Mouse (Mus musculus) liver, embryonic 16.5 days (tissue): ENCODE results near the gene Cyp51. TPM values are rescaled to one million over a fixed set of nuclear protein-coding genes. Genes with fewer than 3 reads are reported as not detected.

Source experiments
- ATAC-seq: fragments of 200-750 bp; cut with Nextera tagmentation; 2 replicates; pipeline ENCODE4 v1.8.0; 2017; ENCODE audit warnings: low read depth, mild to moderate bottlenecking, moderate number of reproducible peaks, moderate library complexity
- H3K27ac ChIP-seq: fragments of 300-500 bp; sonication (generic); 2 replicates; pipeline ENCODE4 v1.5.1; 2014; ENCODE audit warnings: mild to moderate bottlenecking, low read length
- H3K27me3 ChIP-seq: fragments of 300-500 bp; sonication (generic); 2 replicates; pipeline ENCODE4 v1.6.1; 2014; ENCODE audit warnings: low read depth, low read length, mixed read lengths; ENCODE audit not compliant: control insufficient read depth, insufficient read depth
- H3K36me3 ChIP-seq: fragments of 300-500 bp; sonication (generic); 2 replicates; pipeline ENCODE4 v1.6.1; 2014; ENCODE audit warnings: mild to moderate bottlenecking; ENCODE audit not compliant: control insufficient read depth, insufficient read depth
- H3K4me1 ChIP-seq: fragments of 300-500 bp; sonication (generic); 2 replicates; pipeline ENCODE4 v1.6.1; 2014; ENCODE audit warnings: low read depth, low read length, mixed read lengths; ENCODE audit not compliant: control insufficient read depth
- H3K4me2 ChIP-seq: fragments of 300-500 bp; sonication (generic); 2 replicates; pipeline ENCODE4 v1.6.1; 2014; ENCODE audit warnings: low read depth, low read length, mixed read lengths
- H3K4me3 ChIP-seq: fragments of 300-500 bp; sonication (generic); 2 replicates; pipeline ENCODE4 v1.5.1; 2014; ENCODE audit warnings: low read depth, mild to moderate bottlenecking, low read length
- H3K9ac ChIP-seq: fragments of 300-500 bp; sonication (generic); 2 replicates; pipeline ENCODE4 v1.6.1; 2014; ENCODE audit warnings: low read depth, low read length
- H3K9me3 ChIP-seq: fragments of 300-500 bp; sonication (generic); replicated peaks from 2 replicates; pipeline ENCODE4 v1.6.1; 2016; ENCODE audit warnings: low read length; ENCODE audit not compliant: control insufficient read depth
- WGBS: fragments of 180-500 bp; shearing (Covaris S2); extraction: QIAGEN DNeasy Blood & Tissue Kit; methylation state at CpG from one replicate; pipeline ENCODE4 v1.1.7; 2014; ENCODE audit not compliant: insufficient replicate concordance; 5-methylcytosine and 5-hydroxymethylcytosine counted together
- polyA plus RNA-seq: library from polyadenylated mRNA; unstranded; fragments of >200 nt; fragmentation: Nextera tagmentation; extraction: Ambion mirVana; gene quantifications from 2 replicates; pipeline ENCODE4 v1.2.1, GENCODE M21; 2015

Cyp51 gene
- polyA plus RNA-seq, 1 experiment from 2014 or later, result 62.3 TPM

GRCm38 (mm10) chr5:4040922-4041321 is 63.6 kb downstream of the Cyp51 start:
- no peak overlapping the region for H3K9ac ChIP-seq

GRCm38 (mm10) chr5:4040372-4040771 is 64.2 kb downstream of the Cyp51 start:
- no peaks in the 10 kb centered on the region for H3K4me1 ChIP-seq
- H3K4me2 ChIP-seq, result no peak overlapping the region
- WGBS, result 73% methylated on average over 6 of the region's 6 CpGs
- H3K4me3 ChIP-seq, result no peak overlapping the region
- H3K27me3 ChIP-seq, result no peaks in the 10 kb centered on the region
- H3K36me3 ChIP-seq, result peaks cover 5% of the 10 kb centered on the region; the same call in 1 of the 2 replicates
- H3K9me3 ChIP-seq, result no peaks in the 10 kb centered on the region
- no peak overlapping the region for H3K9ac ChIP-seq
- ATAC-seq, result no peak
- no peak overlapping the region for H3K27ac ChIP-seq

More at GRCm38 (mm10) chr5:4040922-4041321, 63.6 kb downstream of the Cyp51 start:
- Histone ChIP-seq H3K9me3 (no peaks in the 10 kb centered on the region), H3K27me3 (no peaks in the 10 kb centered on the region), H3K4me3 (no peak overlapping the region), H3K27ac (no peak overlapping the region), H3K36me3 (peaks cover 4% of the 10 kb centered on the region), H3K4me1 (no peaks in the 10 kb centered on the region), H3K4me2 (no peak overlapping the region)
- 60% methylated on average over 2 of the region's 2 CpGs for WGBS
- ATAC-seq, result no peak

DNA sequence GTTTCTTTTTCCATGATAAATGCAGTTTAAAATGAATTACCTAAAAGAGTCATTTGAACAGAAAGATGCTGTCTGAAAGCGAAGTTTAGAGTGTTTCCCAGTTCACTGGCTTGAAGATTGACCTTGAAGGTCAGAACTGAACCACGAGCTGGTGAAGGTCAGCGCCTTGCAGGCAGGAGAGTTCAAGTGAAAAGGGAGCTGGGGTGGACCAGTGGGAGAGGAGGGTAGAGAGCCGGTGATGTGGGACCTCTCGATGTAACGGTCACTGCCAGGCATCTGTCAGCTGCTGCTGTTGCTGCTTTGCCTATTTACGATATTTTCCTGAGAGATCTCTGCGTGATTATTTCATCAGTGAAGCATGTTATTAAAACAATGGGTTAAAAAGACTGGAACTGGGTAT is 65.2 kb downstream of the Cyp51 start:
- Histone ChIP-seq H3K4me3 (no peak overlapping the region), H3K27me3 (no peaks in the 10 kb centered on the region), H3K4me1 (no peaks in the 10 kb centered on the region), H3K9me3 (no peaks in the 10 kb centered on the region), H3K9ac (no peak overlapping the region), H3K36me3 (peaks cover 10% of the 10 kb centered on the region), H3K27ac (no peak overlapping the region), H3K4me2 (no peak overlapping the region)
- ATAC-seq, result no peak
- 76% methylated on average over 8 of the region's 8 CpGs for WGBS

DNA sequence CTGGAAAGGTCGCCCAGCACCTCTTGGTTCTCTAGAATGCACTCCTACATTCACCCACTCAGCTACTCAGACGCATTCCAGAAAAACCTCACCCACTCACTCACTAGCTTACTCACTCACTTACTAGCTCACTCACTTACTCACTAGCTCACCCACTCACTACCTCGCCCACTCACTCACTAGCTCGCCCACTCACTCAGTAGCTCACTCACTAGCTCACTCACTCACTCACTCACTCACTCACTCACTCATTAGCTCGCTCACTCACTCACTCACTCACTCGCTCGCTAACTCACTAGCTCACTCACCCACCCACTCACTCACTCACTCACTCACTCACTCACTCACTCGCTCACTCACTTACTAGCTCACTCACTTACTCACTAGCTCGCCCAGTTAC is 67.9 kb downstream of the Cyp51 start:
- ATAC-seq, result no peak
- H3K9me3 ChIP-seq, result no peaks in the 10 kb centered on the region
- no peak overlapping the region for H3K4me3 ChIP-seq
- H3K36me3 ChIP-seq, result peaks cover 8% of the 10 kb centered on the region
- no peaks in the 10 kb centered on the region for H3K4me1 ChIP-seq
- no peak overlapping the region for H3K27ac ChIP-seq
- 68% methylated on average over 9 of the region's 9 CpGs for WGBS
- no peaks in the 10 kb centered on the region for H3K27me3 ChIP-seq
- no peak overlapping the region for H3K9ac ChIP-seq
- no peak overlapping the region for H3K4me2 ChIP-seq

GRCm38 (mm10) chr5:4031846-4032245 is 72.7 kb downstream of the Cyp51 start:
- Histone ChIP-seq H3K4me2 (no peak overlapping the region), H3K4me1 (no peaks in the 10 kb centered on the region), H3K36me3 (peaks cover 8% of the 10 kb centered on the region), H3K27me3 (no peaks in the 10 kb centered on the region), H3K27ac (no peak overlapping the region), H3K9ac (no peak overlapping the region), H3K9me3 (no peaks in the 10 kb centered on the region), H3K4me3 (no peak overlapping the region)
- no peak for ATAC-seq
- WGBS, result 41% methylated on average over 4 of the region's 4 CpGs

Other genes with a start within 250 kb of the Cyp51 start
- 4.0 and 4.8 TPM in 2 replicates for gene Mterf1a, start 210.8 kb downstream of the Cyp51 start, polyA plus RNA-seq
- gene Akap9, start 176.7 kb downstream of the Cyp51 start, polyA plus RNA-seq, result 26.0 and 26.1 TPM in 2 replicates
- gene Mterf1b, start 87.6 kb upstream of the Cyp51 start, polyA plus RNA-seq, result 1.2 and 1.6 TPM in 2 replicates